Mouse (Mus musculus) R1 (cell line): ENCODE results near the gene Pop7.
A peak's percentile ranks its signal among the peaks of the same experiment; 100 is the strongest.

Experiments used
- DNase-seq: peaks from one replicate; pipeline ENCODE4 v3.0.0-alpha.2; 2018; ENCODE audit warnings: low read depth, low spot score

Pop7 gene

GRCm38 (mm10) chr5:137502667-137503110, 371 bp upstream of the Pop7 start:
- DNase-seq: peak; percentile 95

GRCm38 (mm10) chr5:137500186-137500585, 2.1 kb downstream of the Pop7 start:
- DNase-seq: no peak

GRCm38 (mm10) chr5:137493831-137494230, 8.5 kb downstream of the Pop7 start:
- peak; percentile 35 for DNase-seq

GRCm38 (mm10) chr5:137491559-137491958, 10.8 kb downstream of the Pop7 start:
- DNase-seq: no peak

GRCm38 (mm10) chr5:137487616-137488015, 14.7 kb downstream of the Pop7 start:
- peak; percentile 82 for DNase-seq

GRCm38 (mm10) chr5:137485851-137486155, 16.5 kb downstream of the Pop7 start:
- no peak for DNase-seq

GRCm38 (mm10) chr5:137485071-137485850, 17.1 kb downstream of the Pop7 start:
- DNase-seq: peak; percentile 20

GRCm38 (mm10) chr5:137481897-137482296, 20.4 kb downstream of the Pop7 start:
- DNase-seq: no peak

GRCm38 (mm10) chr5:137481138-137481537, 21.2 kb downstream of the Pop7 start:
- DNase-seq: peak; percentile 85

GRCm38 (mm10) chr5:137476964-137477363, 25.4 kb downstream of the Pop7 start, which contains the start of gene Zan:
Gene Zan, minus strand, starts transcription at chr5:137477064.
- no peak for DNase-seq

- no peak for DNase-seq
Observed at GRCm38 (mm10) chr5:137474351-137474750, 28.0 kb downstream of the Pop7 start.

- no peak for DNase-seq
Observed at GRCm38 (mm10) chr5:137472252-137472904, 29.9 kb downstream of the Pop7 start.

GRCm38 (mm10) chr5:137466946-137467345, 35.4 kb downstream of the Pop7 start:
- no peak for DNase-seq

- DNase-seq: no peak
Observed at GRCm38 (mm10) chr5:137465049-137465448, 37.3 kb downstream of the Pop7 start.

- DNase-seq: no peak
Observed at GRCm38 (mm10) chr5:137455866-137456591, 46.3 kb downstream of the Pop7 start.

GRCm38 (mm10) chr5:137455206-137455605, 47.1 kb downstream of the Pop7 start:
- DNase-seq: no peak
